Mouse (Mus musculus): ENCODE data around the gene Atp6v1g2. TPM values are rescaled to one million over a fixed set of nuclear protein-coding genes. Genes with fewer than 3 reads are reported as not detected.

The Atp6v1g2 gene
- polyA plus RNA-seq, 1 experiment from 2014 or later: 6.2 TPM

DNA sequence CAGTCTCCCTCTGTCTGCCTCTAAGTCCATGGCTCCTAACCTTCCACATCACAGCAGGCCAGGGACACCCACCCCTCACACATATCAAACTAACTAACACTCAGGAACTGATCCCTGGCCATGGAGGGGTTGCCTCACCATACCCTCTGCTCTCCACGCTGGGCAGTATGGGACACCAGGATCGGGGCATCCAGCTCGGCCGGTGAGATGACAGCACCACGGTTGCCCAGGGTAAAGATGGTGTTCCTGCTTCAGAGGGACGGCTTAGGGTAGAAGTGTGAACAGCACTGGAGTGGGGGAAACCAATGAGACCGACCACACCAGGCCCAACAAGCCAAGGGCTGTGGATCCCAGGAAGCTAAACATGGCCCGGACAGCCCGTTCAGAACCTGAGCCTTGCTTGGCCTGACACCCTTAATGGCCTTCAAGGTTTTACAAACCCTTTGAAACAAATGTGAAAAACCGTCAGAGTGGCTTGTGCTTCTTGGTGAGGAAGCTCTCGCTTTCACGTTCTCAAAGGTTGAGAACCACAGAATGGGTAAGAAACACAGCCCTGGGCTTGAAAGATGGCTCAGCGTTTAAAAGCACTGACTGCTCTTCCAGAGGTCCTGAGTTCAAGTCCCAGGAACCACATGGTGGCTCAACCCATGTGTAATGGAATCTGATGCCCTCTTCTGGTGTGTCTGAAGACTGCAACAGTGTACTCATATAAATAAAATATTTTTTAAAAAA is 45.7 kb downstream of the Atp6v1g2 start:
- no peak overlapping the region for H3K4me2 ChIP-seq (ENCODE audit: low read depth, low read length)

DNA sequence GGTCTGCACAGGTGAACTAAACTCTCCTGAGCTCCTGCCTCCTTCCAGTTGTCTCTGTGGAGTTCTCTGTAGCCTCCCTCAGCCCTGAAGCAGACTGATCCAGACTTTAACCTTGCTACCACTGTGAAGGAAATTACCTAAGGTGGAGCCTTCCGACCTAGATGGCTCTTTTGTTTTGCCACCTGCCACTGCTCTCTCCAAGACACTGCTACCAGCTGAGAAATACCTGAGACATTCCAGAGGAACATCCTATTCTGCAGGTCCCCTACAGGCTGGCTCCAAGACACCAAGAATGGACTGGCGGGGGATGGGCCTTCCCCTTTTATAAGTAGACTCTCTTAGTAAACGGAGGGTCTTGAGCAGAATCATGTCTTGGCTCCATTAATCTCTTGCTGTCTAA is 46.8 kb downstream of the Atp6v1g2 start:
- H3K27me3 ChIP-seq (ENCODE audit: control insufficient read depth, insufficient read depth, low read length): no peaks in the 10 kb centered on the region
- H3K9me3 ChIP-seq (replicated peaks; ENCODE audit: control insufficient read depth, low read length): no peaks in the 10 kb centered on the region
- 71% methylated on average over 3 of the region's 3 CpGs for WGBS
- H3K9ac ChIP-seq (replicated peaks; ENCODE audit: low read length): no peak overlapping the region
- no peak overlapping the region for H3K27ac ChIP-seq (replicated peaks; ENCODE audit: low read depth, low read length)
- H3K36me3 ChIP-seq (replicated peaks; ENCODE audit: control insufficient read depth, insufficient read depth, low read depth, low read length): no peaks in the 10 kb centered on the region
- H3K4me1 ChIP-seq (ENCODE audit: control insufficient read depth, insufficient read depth, low read length): no peaks in the 10 kb centered on the region
- DNase-seq (ENCODE audit: low spot score): no peak
- H3K4me3 ChIP-seq (ENCODE audit: low read depth, low read length): no peak overlapping the region
- ATAC-seq (replicated peaks; ENCODE audit: insufficient number of reproducible peaks, low FRiP score, low TSS enrichment, low read depth): no peak
- H3K4me2 ChIP-seq (ENCODE audit: low read depth, low read length): no peak overlapping the region

More for the DNA sequence above, 45.7 kb downstream of the Atp6v1g2 start:
- ATAC-seq (replicated peaks; ENCODE audit: insufficient number of reproducible peaks, low FRiP score, low TSS enrichment, low read depth) (no peak), DNase-seq (ENCODE audit: low spot score) (no peak)
- H3K36me3 ChIP-seq (replicated peaks; ENCODE audit: control insufficient read depth, insufficient read depth, low read depth, low read length): no peaks in the 10 kb centered on the region
- no peaks in the 10 kb centered on the region for H3K9me3 ChIP-seq (replicated peaks; ENCODE audit: control insufficient read depth, low read length)
- no peak overlapping the region for H3K27ac ChIP-seq (replicated peaks; ENCODE audit: low read depth, low read length)
- no peak overlapping the region for H3K9ac ChIP-seq (replicated peaks; ENCODE audit: low read length)
- no peaks in the 10 kb centered on the region for H3K27me3 ChIP-seq (ENCODE audit: control insufficient read depth, insufficient read depth, low read length)
- WGBS: 88% methylated on average over 13 of the region's 13 CpGs
- no peak overlapping the region for H3K4me3 ChIP-seq (ENCODE audit: low read depth, low read length)
- H3K4me1 ChIP-seq (ENCODE audit: control insufficient read depth, insufficient read depth, low read length): no peaks in the 10 kb centered on the region

DNA sequence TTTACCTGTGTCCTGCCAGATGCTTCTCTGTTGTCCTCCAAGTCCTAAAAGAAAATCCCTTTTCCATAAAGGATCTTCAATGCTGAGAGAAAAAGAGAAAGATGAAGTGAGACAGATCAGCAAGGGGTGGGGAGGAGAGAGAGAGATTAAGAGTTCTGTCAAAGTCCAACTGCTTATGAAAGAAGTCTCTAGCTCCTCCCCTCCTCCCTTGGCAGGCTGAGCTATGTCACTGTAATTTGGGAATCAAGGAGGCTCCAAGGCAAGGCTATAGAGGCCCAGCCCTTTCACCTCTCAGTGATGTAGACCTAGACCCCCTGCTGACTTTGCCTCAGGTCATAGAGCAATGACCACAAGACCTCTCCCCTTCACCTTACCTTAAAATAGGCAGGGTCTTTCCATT is 52.0 kb downstream of the Atp6v1g2 start:
- ATAC-seq (replicated peaks; ENCODE audit: insufficient number of reproducible peaks, low FRiP score, low TSS enrichment, low read depth) (no peak), DNase-seq (ENCODE audit: low spot score) (no peak)
- Histone ChIP-seq H3K9me3 (replicated peaks; ENCODE audit: control insufficient read depth, low read length) (no peaks in the 10 kb centered on the region), H3K36me3 (replicated peaks; ENCODE audit: control insufficient read depth, insufficient read depth, low read depth, low read length) (no peaks in the 10 kb centered on the region), H3K27me3 (ENCODE audit: control insufficient read depth, insufficient read depth, low read length) (no peaks in the 10 kb centered on the region), H3K4me2 (ENCODE audit: low read depth, low read length) (no peak overlapping the region), H3K4me3 (ENCODE audit: low read depth, low read length) (no peak overlapping the region), H3K4me1 (ENCODE audit: control insufficient read depth, insufficient read depth, low read length) (no peaks in the 10 kb centered on the region), H3K27ac (replicated peaks; ENCODE audit: low read depth, low read length) (no peak overlapping the region), H3K9ac (replicated peaks; ENCODE audit: low read length) (no peak overlapping the region)

Small RNAs within 50 kb of the gene (microRNA-seq; reads per million reads assigned to microRNA genes)
- gene Mir6973a (ENCODE audit: borderline number of aligned reads): not detected
- gene Mir6974 (ENCODE audit: borderline number of aligned reads): not detected
- gene Mir6975 (ENCODE audit: borderline number of aligned reads): 1.4 reads per million
- gene Mir8094 (ENCODE audit: borderline number of aligned reads): not detected

Other genes with a start within 250 kb of the Atp6v1g2 start
- 73.9 and 85.2 TPM in 2 replicates for gene Vars, start 232.7 kb upstream of the Atp6v1g2 start, polyA plus RNA-seq (2014; fragmentation: Nextera tagmentation; extraction: Ambion mirVana)
- 0.10 and 0.17 TPM in 2 replicates for gene Vwa7, start 217.1 kb upstream of the Atp6v1g2 start, polyA plus RNA-seq (2014; fragmentation: Nextera tagmentation; extraction: Ambion mirVana)
- gene Sapcd1, start 205.6 kb upstream of the Atp6v1g2 start, polyA plus RNA-seq (2014; fragmentation: Nextera tagmentation; extraction: Ambion mirVana): 3.5 and 7.5 TPM in 2 replicates
- 3.0 and 3.2 TPM in 2 replicates for gene Msh5, start 186.9 kb upstream of the Atp6v1g2 start, polyA plus RNA-seq (2014; fragmentation: Nextera tagmentation; extraction: Ambion mirVana)
- gene Clic1, start 183.7 kb upstream of the Atp6v1g2 start, polyA plus RNA-seq (2014; fragmentation: Nextera tagmentation; extraction: Ambion mirVana): 73.9 and 84.2 TPM in 2 replicates
- gene Ddah2, start 174.6 kb upstream of the Atp6v1g2 start, polyA plus RNA-seq (2014; fragmentation: Nextera tagmentation; extraction: Ambion mirVana): 543 and 586 TPM in 2 replicates
- 0.33 TPM in 1 of 2 replicates, not detected in the other for gene Ly6g6c, start 168.3 kb upstream of the Atp6v1g2 start, polyA plus RNA-seq (2014; fragmentation: Nextera tagmentation; extraction: Ambion mirVana)
- gene Mpig6b, start 167.5 kb upstream of the Atp6v1g2 start, polyA plus RNA-seq (2014; fragmentation: Nextera tagmentation; extraction: Ambion mirVana): 0.74 and 1.2 TPM in 2 replicates
- gene Ly6g6e, start 156.8 kb upstream of the Atp6v1g2 start, polyA plus RNA-seq (2014; fragmentation: Nextera tagmentation; extraction: Ambion mirVana): 0.66 and 1.1 TPM in 2 replicates
- gene Ly6g6d, start 155.6 kb upstream of the Atp6v1g2 start, polyA plus RNA-seq (2014; fragmentation: Nextera tagmentation; extraction: Ambion mirVana): 0.92 TPM in 1 of 2 replicates, not detected in the other
- 0.36 and 0.43 TPM in 2 replicates for gene Ly6g6f, start 148.1 kb upstream of the Atp6v1g2 start, polyA plus RNA-seq (2014; fragmentation: Nextera tagmentation; extraction: Ambion mirVana)
- 38.5 and 39.8 TPM in 2 replicates for gene Abhd16a, start 144.4 kb upstream of the Atp6v1g2 start, polyA plus RNA-seq (2014; fragmentation: Nextera tagmentation; extraction: Ambion mirVana)
- not detected in 2 replicates for gene Ly6g5c, start 125.4 kb upstream of the Atp6v1g2 start, polyA plus RNA-seq (2014; fragmentation: Nextera tagmentation; extraction: Ambion mirVana)
- gene Ly6g5b, start 118.2 kb upstream of the Atp6v1g2 start, polyA plus RNA-seq (2014; fragmentation: Nextera tagmentation; extraction: Ambion mirVana): 0.53 and 1.1 TPM in 2 replicates
- gene Gpank1, start 112.2 kb upstream of the Atp6v1g2 start, polyA plus RNA-seq (2014; fragmentation: Nextera tagmentation; extraction: Ambion mirVana): 24.6 and 26.4 TPM in 2 replicates
- gene Csnk2b, start 111.6 kb upstream of the Atp6v1g2 start, polyA plus RNA-seq (2014; fragmentation: Nextera tagmentation; extraction: Ambion mirVana): 273 and 294 TPM in 2 replicates
- 6.9 and 7.4 TPM in 2 replicates for gene D17H6S53E, start 107.3 kb upstream of the Atp6v1g2 start, polyA plus RNA-seq (2014; fragmentation: Nextera tagmentation; extraction: Ambion mirVana)
- gene Apom, start 101.6 kb upstream of the Atp6v1g2 start, polyA plus RNA-seq (2014; fragmentation: Nextera tagmentation; extraction: Ambion mirVana): 0.49 and 0.64 TPM in 2 replicates
- 87.8 and 101 TPM in 2 replicates for gene Bag6, start 98.5 kb upstream of the Atp6v1g2 start, polyA plus RNA-seq (2014; fragmentation: Nextera tagmentation; extraction: Ambion mirVana)
- gene Prrc2a, start 68.8 kb upstream of the Atp6v1g2 start, polyA plus RNA-seq (2014; fragmentation: Nextera tagmentation; extraction: Ambion mirVana): 131 and 144 TPM in 2 replicates
- gene Aif1, start 57.6 kb upstream of the Atp6v1g2 start, polyA plus RNA-seq (2014; fragmentation: Nextera tagmentation; extraction: Ambion mirVana): 6.1 and 7.9 TPM in 2 replicates
- gene Lst1, start 45.2 kb upstream of the Atp6v1g2 start, polyA plus RNA-seq (2014; fragmentation: Nextera tagmentation; extraction: Ambion mirVana): 3.8 and 6.1 TPM in 2 replicates
- 0.32 and 0.48 TPM in 2 replicates for gene Ltb, start 39.2 kb upstream of the Atp6v1g2 start, polyA plus RNA-seq (2014; fragmentation: Nextera tagmentation; extraction: Ambion mirVana)
- gene Tnf, start 31.7 kb upstream of the Atp6v1g2 start, polyA plus RNA-seq (2014; fragmentation: Nextera tagmentation; extraction: Ambion mirVana): not detected in 2 replicates
- gene Lta, start 28.3 kb upstream of the Atp6v1g2 start, polyA plus RNA-seq (2014; fragmentation: Nextera tagmentation; extraction: Ambion mirVana): not detected in 2 replicates
- not detected in 2 replicates for gene Gm16181, start 12.8 kb upstream of the Atp6v1g2 start, polyA plus RNA-seq (2014; fragmentation: Nextera tagmentation; extraction: Ambion mirVana)
- gene Nfkbil1, start 2.1 kb downstream of the Atp6v1g2 start, polyA plus RNA-seq (2014; fragmentation: Nextera tagmentation; extraction: Ambion mirVana): 3.1 and 4.0 TPM in 2 replicates
- gene Ddx39b, start 8.1 kb downstream of the Atp6v1g2 start, polyA plus RNA-seq (2014; fragmentation: Nextera tagmentation; extraction: Ambion mirVana): 664 and 669 TPM in 2 replicates
- gene H2-D1, start 29.1 kb downstream of the Atp6v1g2 start, polyA plus RNA-seq (2014; fragmentation: Nextera tagmentation; extraction: Ambion mirVana): 18.8 and 24.0 TPM in 2 replicates
- 0.08 TPM in 1 of 2 replicates, not detected in the other for gene H2-Q1, start 86.7 kb downstream of the Atp6v1g2 start, polyA plus RNA-seq (2014; fragmentation: Nextera tagmentation; extraction: Ambion mirVana)
- gene H2-Q2, start 108.6 kb downstream of the Atp6v1g2 start, polyA plus RNA-seq (2014; fragmentation: Nextera tagmentation; extraction: Ambion mirVana): 0.69 and 0.86 TPM in 2 replicates
- gene H2-Q4, start 146.0 kb downstream of the Atp6v1g2 start, polyA plus RNA-seq (2014; fragmentation: Nextera tagmentation; extraction: Ambion mirVana): 1.0 and 1.1 TPM in 2 replicates
- gene H2-Q6, start 191.2 kb downstream of the Atp6v1g2 start, polyA plus RNA-seq (2014; fragmentation: Nextera tagmentation; extraction: Ambion mirVana): 0.74 and 1.0 TPM in 2 replicates
- gene H2-Q7, start 205.5 kb downstream of the Atp6v1g2 start, polyA plus RNA-seq (2014; fragmentation: Nextera tagmentation; extraction: Ambion mirVana): 8.4 and 8.8 TPM in 2 replicates
- gene H2-Q10, start 236.4 kb downstream of the Atp6v1g2 start, polyA plus RNA-seq (2014; fragmentation: Nextera tagmentation; extraction: Ambion mirVana): 0.18 TPM in 2 replicates

Measured in embryonic facial prominence, embryonic 11.5 days (tissue).